Mouse (Mus musculus): ENCODE data around the gene Dixdc1. TPM values are rescaled to one million over a fixed set of nuclear protein-coding genes. Genes with fewer than 3 reads are reported as not detected.
"Not testable (repeated sequence)": the region's sequence is repeated elsewhere in the genome, so short reads cannot be mapped to it uniquely, and the experiment has no call there.

Dixdc1 gene
- polyA plus RNA-seq, 1 experiment from 2014 or later, result 8.5 TPM

DNA sequence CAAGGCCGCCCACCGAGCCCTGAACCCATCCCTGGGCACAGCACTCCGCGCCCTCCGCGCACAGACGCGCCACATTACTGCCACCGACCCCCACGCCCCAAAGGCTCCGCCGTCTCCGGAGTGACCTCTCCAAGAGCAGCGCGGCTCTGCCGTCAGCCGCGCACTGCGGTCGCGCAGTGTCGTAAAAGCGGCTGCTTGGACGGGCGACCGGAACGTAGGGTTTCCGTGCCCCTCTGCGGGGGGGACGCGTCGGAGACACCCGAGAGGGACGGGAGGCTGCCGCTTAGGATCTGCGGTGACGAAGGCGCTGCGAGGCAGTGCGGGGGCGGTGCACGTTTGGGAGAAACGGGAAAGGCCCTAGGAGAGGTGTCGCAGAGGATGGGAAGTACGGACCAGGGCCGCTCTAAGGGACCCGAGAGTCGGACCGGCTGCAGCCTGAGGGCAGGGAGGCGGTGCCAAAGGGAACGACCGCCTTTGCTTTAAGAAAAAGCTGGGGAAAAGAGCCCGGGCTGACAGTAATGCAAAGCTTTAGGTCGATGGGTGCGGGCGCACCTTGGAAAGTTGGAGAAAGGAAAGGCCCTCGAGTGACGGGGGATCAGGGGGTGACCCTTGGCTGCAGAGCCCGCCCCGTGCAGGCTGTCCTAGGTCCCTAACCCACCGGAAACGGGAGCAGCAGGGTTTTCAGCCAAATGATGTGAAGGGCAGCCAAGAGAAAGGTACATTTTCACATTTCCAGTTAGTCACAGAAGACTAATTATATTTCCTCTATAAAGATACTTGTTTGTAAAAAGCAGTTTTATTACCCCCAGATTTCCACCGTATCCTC is 79.7 kb downstream of the Dixdc1 start, which contains the start of gene Dlat:
Dlat (minus strand) TSS at position 389 of the 826 bp plus-strand sequence.
- peak within 1 kb of the TSS; percentile 79 for H3K4me2 ChIP-seq
- H3K9me3 ChIP-seq (replicated peaks), result no peaks in the 10 kb centered on the region
- peak within 1 kb of the TSS; percentile 79 for H3K4me3 ChIP-seq (replicated peaks)
- WGBS, result under 1% methylated on average over 63 of the region's 63 CpGs
- peak within 1 kb of the TSS; percentile 90 for H3K9ac ChIP-seq
- peaks cover 17% of the 10 kb centered on the region for H3K4me1 ChIP-seq
- no peaks in the 10 kb centered on the region for H3K27me3 ChIP-seq
- H3K27ac ChIP-seq, result peak within 1 kb of the TSS; percentile 94
- H3K36me3 ChIP-seq, result peaks cover 32% of the 10 kb centered on the region
- peak; percentile 91 for ATAC-seq (replicated peaks; ENCODE audit: low FRiP score)

DNA sequence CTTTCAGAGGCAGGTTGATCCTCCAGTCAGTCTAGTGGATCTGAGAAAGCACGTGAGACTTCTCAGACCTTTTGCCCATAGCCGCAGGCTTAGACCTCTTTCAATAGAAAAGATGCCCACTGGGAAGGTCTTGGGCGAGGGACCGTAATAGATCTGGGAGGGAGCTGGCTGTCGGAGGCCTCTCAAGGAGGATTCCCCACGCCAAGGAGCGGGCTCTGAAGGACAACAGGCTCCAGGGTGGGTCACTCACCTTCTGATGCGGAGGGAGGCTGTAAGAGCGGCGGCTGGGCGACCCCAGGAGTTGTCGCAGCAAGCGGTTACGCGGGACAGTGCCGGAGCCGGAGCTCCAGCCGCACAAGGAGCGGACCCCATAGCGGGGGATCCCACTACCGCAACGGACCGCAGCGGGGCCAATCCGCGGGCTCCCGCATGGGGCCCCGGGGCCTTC is 80.4 kb downstream of the Dixdc1 start:
- Histone ChIP-seq H3K9ac (peak overlapping the region; percentile 90), H3K36me3 (peaks cover 36% of the 10 kb centered on the region), H3K27me3 (no peaks in the 10 kb centered on the region), H3K4me3 (replicated peaks) (peak overlapping the region; percentile 79), H3K4me1 (peaks cover 17% of the 10 kb centered on the region), H3K4me2 (peak overlapping the region; percentile 79), H3K27ac (peak overlapping the region; percentile 94), H3K9me3 (replicated peaks) (no peaks in the 10 kb centered on the region)
- 0% methylated on average over 28 of the region's 28 CpGs for WGBS
- peak; percentile 81 for ATAC-seq (replicated peaks; ENCODE audit: low FRiP score)

DNA sequence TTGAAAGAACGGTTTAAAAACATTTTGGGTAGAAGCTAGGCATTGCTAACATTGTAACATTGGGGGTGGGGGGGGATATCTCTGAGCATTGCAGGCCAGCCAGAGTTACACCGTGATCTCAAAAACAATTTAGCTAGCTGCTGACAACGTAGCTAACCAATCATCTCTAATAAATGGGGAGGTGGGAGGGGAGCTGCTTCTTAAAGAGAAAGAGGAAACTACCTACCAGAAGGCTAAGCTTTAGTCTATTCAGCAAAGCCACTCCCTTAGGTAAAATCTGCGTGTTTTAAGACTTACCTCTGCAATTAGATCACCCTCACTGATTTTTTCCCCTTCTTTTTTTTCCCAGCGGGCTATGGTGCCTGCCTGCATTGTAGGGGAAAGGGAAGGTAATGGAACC is 80.9 kb downstream of the Dixdc1 start:
- Histone ChIP-seq H3K27me3 (no peaks in the 10 kb centered on the region), H3K9ac (peak overlapping the region; percentile 90), H3K4me1 (peaks cover 17% of the 10 kb centered on the region), H3K4me3 (replicated peaks) (peak overlapping the region; percentile 79), H3K36me3 (peaks cover 42% of the 10 kb centered on the region), H3K9me3 (replicated peaks) (no peaks in the 10 kb centered on the region), H3K27ac (peak overlapping the region; percentile 94), H3K4me2 (peak overlapping the region; percentile 79)
- no peak for ATAC-seq (replicated peaks; ENCODE audit: low FRiP score)
- 21% methylated on average over 5 of the region's 5 CpGs for WGBS

DNA sequence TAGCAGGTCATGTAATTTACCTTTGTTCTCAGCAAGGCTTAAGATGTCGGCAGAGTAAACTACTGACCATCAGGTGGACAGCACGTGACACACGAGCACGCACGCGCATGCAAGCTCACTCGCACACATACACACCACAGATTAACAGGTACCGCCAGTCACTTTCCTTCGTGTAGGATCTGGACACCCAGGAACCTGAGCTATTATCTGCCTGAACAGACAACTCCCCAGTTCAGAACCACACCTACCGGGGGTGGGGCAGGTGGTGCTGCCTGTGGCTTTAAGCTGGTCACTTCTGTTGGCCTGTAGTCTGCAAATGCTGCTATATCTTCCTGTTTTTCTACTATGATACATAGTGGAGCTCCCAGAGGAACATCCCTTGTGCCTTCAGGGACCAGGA is 88.8 kb downstream of the Dixdc1 start:
- H3K36me3 ChIP-seq, result peaks cover 96% of the 10 kb centered on the region
- H3K4me1 ChIP-seq, result no peaks in the 10 kb centered on the region
- H3K9me3 ChIP-seq (replicated peaks), result no peaks in the 10 kb centered on the region
- no peak overlapping the region for H3K4me2 ChIP-seq
- no peak overlapping the region for H3K4me3 ChIP-seq (replicated peaks)
- no peak overlapping the region for H3K27ac ChIP-seq
- H3K27me3 ChIP-seq, result no peaks in the 10 kb centered on the region
- WGBS, result 95% methylated on average over 10 of the region's 10 CpGs
- ATAC-seq (replicated peaks; ENCODE audit: low FRiP score), result no peak
- no peak overlapping the region for H3K9ac ChIP-seq

DNA sequence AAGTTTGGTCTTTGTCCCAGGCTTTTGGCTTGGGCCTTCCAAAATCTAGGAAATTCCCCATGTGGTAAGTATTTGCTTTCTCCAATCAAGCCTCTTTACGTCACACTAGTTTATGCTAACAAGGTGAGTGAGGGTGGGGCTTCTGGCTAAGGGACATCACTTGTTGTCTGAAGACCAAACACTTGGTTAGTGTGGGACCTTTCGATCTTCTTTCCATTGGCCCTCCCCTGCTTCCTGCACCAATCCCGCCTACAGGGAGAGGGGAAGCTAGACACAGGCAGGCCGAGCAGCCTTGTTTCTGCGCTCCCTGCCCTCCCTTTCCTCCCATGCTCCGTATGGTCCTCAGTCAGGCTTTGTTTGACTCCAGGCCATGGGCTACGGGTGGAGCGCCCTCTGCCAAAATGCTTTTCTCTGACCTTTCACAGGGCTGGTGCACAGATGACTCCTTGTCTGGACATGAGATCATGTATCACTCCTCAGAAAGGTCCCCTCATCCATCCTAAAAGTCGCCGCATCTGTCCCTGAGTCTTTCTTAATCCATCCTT is 92.4 kb downstream of the Dixdc1 start:
- H3K36me3 ChIP-seq, result peaks cover 95% of the 10 kb centered on the region
- WGBS, result 83% methylated on average over 10 of the region's 10 CpGs
- H3K9ac ChIP-seq, result no peak overlapping the region
- H3K27me3 ChIP-seq, result no peaks in the 10 kb centered on the region
- no peak overlapping the region for H3K4me3 ChIP-seq (replicated peaks)
- no peaks in the 10 kb centered on the region for H3K4me1 ChIP-seq
- ATAC-seq (replicated peaks; ENCODE audit: low FRiP score), result no peak
- no peaks in the 10 kb centered on the region for H3K9me3 ChIP-seq (replicated peaks)
- H3K4me2 ChIP-seq, result no peak overlapping the region
- no peak overlapping the region for H3K27ac ChIP-seq

DNA sequence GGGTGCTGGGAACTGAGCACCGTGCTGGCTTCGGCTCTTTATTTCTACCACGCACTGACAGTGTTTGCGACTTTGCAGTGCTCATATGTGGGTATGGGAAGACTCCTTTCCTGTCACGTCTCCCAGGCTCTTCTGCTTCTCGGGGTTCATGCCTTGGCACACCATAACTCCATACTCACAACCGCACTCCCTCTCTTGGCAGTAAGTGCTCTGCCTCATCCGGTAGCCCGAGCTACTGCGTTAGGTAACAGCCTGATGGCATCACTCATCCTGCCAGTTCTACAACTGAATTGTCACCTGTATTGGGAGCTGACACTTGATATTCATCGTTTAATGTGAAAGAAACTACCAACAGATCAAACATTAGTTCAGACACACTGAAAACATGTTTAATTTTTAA is 105.0 kb downstream of the Dixdc1 start:
- no peaks in the 10 kb centered on the region for H3K27me3 ChIP-seq
- no peak overlapping the region for H3K4me2 ChIP-seq
- no peak overlapping the region for H3K4me3 ChIP-seq (replicated peaks)
- no peak overlapping the region for H3K27ac ChIP-seq
- H3K9me3 ChIP-seq (replicated peaks), result no peaks in the 10 kb centered on the region
- H3K4me1 ChIP-seq, result no peaks in the 10 kb centered on the region
- ATAC-seq (replicated peaks; ENCODE audit: low FRiP score), result no peak
- WGBS, result 95% methylated on average over 11 of the region's 11 CpGs
- no peak overlapping the region for H3K9ac ChIP-seq
- H3K36me3 ChIP-seq, result peaks cover 64% of the 10 kb centered on the region

DNA sequence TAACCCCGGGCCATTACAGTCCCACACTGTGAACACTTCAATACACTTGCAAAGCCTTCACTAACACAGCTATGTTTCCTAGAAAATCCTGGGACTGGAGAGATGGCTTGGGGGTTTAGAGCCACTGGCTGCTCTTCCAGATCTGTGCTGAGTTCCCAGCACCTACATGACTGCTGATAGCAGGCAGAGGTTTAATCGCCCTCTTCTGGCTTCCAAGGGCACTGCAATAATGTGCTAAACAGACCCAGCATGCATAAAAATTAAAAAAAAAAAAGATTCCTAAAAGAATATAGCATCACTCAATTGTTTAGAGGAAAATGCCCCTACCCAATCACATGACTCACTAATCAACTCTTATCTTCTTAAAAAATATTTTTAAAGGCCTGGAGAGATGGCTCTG is 106.3 kb downstream of the Dixdc1 start:
- H3K9me3 ChIP-seq (replicated peaks), result no peaks in the 10 kb centered on the region
- H3K36me3 ChIP-seq, result peaks cover 52% of the 10 kb centered on the region
- H3K4me2 ChIP-seq, result no peak overlapping the region
- H3K4me1 ChIP-seq, result no peaks in the 10 kb centered on the region
- no peak overlapping the region for H3K4me3 ChIP-seq (replicated peaks)
- no peaks in the 10 kb centered on the region for H3K27me3 ChIP-seq
- no peak overlapping the region for H3K27ac ChIP-seq
- 69% methylated on average over 2 of the region's 2 CpGs for WGBS
- H3K9ac ChIP-seq, result no peak overlapping the region
- ATAC-seq (replicated peaks; ENCODE audit: low FRiP score), result no peak

DNA sequence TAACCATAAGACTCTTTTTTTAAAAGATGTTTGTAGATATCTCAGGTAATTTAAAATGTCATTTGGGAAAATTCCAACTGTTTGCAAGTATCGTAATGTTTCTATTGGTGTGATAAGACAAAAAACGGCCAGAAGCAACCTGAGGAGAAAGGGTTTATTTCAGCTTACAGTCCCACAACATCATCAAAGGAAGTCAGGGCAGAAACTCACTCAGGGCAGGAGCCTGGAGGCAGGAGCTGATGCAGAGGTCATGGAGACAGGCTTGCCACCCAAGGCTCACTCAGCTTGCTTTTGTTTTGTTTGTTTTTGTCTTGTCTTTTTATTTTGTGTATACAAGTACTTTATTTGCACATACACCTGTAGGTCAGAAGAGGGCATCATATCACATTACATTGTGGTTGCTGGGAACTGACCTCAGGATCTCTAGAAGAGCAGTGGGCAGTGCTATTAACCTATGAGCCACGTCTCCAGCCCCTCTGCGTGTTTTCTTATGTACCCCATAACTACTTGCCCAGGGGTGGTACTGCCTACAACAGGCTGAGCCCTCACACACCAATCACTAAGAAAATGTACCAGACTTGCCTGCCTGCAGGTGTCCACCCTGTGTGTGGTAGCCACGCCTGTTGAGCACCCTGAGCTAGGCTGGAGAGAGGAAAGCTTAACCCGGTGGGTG is 107.2 kb downstream of the Dixdc1 start:
- WGBS, result 88% methylated on average over 6 of the region's 6 CpGs
- no peak for ATAC-seq (replicated peaks; ENCODE audit: low FRiP score)
- Histone ChIP-seq H3K9ac (no peak overlapping the region), H3K27me3 (no peaks in the 10 kb centered on the region), H3K4me3 (replicated peaks) (no peak overlapping the region), H3K4me1 (no peaks in the 10 kb centered on the region), H3K27ac (no peak overlapping the region), H3K9me3 (replicated peaks) (no peaks in the 10 kb centered on the region), H3K36me3 (peaks cover 45% of the 10 kb centered on the region), H3K4me2 (no peak overlapping the region)

DNA sequence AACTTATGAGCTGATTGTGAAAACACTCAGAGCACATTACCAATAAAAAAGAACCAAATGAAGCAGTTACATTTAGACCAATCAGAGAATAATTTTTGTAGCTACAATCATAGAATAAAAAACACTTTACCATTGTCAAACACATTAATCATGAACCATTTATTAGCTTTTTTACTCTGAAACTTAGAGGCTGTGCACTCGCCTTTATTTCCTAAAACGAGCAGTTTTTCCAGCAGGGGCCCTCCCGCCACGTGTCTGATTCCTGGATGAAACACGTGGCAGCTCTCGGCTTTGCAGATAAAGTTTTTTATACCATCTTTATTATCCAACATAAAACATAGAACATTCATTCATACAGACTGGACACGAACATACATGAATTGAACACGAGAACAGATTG is 108.4 kb downstream of the Dixdc1 start:
- not testable (repeated sequence) for H3K27ac ChIP-seq; ATAC-seq (replicated peaks; ENCODE audit: low FRiP score); H3K9ac ChIP-seq; H3K4me2 ChIP-seq; H3K27me3 ChIP-seq; H3K9me3 ChIP-seq (replicated peaks); H3K4me1 ChIP-seq; H3K4me3 ChIP-seq (replicated peaks)
- 92% methylated on average over 6 of the region's 8 CpGs for WGBS
- H3K36me3 ChIP-seq, result peaks cover 35% of the 10 kb centered on the region

DNA sequence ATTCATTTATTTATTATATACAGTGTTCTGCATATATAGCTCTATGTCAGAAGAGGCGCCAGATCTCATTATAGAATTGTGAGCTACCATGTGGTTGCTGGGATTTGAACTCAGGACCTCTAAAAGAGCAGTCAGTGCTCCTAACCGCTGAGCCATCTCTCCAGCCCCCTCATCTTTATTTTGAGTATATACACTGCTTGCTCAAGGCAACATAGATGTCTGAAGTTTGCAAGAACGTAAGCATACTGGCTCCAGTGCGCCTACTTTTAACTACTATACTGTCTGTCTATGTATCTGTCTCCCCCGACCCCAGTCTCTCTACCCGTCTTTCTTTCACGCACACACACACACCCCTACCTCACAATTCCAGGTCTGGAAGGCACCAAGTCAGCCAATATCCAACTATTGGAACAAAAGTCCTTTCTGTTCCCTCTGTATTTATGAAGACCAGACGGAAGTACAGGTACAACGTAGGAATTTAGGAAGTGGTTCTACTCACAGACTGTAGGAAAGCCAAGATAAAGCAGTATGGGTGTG is 121.5 kb downstream of the Dixdc1 start:
- Histone ChIP-seq H3K36me3 (peaks cover 25% of the 10 kb centered on the region), H3K4me3 (replicated peaks) (peak overlapping the region; percentile 99), H3K4me2 (peak overlapping the region; percentile 60), H3K4me1 (peaks cover 12% of the 10 kb centered on the region), H3K9me3 (replicated peaks) (no peaks in the 10 kb centered on the region), H3K27ac (no peak overlapping the region), H3K9ac (0 out of 2 replicates have a peak overlapping the region, but pooled peaks have one; percentile 99), H3K27me3 (no peaks in the 10 kb centered on the region)
- ATAC-seq (replicated peaks; ENCODE audit: low FRiP score), result no peak
- 64% methylated on average over 9 of the region's 9 CpGs for WGBS

DNA sequence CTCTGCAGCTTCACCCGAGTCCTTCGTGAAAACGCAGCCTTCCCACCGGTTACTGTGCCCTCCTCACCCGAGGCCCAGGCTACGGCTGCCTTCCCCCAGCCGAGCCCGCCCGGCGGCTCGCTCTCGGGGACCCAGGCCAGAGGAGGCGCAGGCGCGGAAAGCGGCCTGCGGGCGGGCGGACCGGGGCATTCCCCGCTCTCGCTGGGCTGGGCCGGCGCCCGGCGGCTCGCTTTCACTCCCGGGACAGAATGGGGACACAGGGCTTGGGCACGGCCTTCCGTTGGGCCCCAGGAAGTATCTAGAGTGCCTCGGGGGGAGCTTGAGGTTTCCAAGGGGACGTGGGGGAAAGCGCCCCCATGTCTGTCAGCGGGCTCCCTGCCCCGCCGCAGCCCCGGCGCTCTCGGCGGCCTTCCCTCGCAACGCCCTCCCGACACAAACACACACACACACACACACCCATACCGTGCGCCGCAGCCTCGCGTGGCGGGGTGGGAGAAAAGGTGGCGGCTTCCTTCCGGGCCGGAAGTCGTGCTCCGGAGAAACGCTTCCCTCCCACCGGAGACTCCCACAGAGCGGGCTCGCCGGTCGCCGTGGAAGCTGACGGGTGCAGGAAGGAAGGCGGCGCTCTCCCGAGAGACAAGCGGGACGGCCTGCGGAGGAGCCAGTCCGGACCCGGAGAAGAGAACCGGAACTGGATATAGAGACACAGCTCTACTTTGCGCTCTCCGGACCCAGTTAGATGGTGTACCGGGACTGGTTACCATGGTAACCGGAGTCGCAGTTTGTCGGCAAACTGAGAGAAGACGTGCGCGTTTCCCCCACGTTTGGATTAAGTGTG is 122.3 kb downstream of the Dixdc1 start, which contains the start of the genes Pih1d2 and Nkapd1:
Pih1d2 (plus strand) TSS at position 556 of the 838 bp plus-strand sequence.
Nkapd1 (minus strand) TSS at position 699 of the 838 bp plus-strand sequence.
- ATAC-seq (replicated peaks; ENCODE audit: low FRiP score), result peak; percentile 95
- Histone ChIP-seq H3K4me1 (peaks cover 12% of the 10 kb centered on the region), H3K9me3 (replicated peaks) (no peaks in the 10 kb centered on the region), H3K27me3 (no peaks in the 10 kb centered on the region), H3K4me2 (peak within 1 kb of the TSS; percentile 60), H3K4me3 (replicated peaks) (peak within 1 kb of the TSS; percentile 99), H3K36me3 (peaks cover 34% of the 10 kb centered on the region), H3K27ac (peak within 1 kb of the TSS; percentile 98), H3K9ac (peak within 1 kb of the TSS; percentile 99)
- WGBS, result under 1% methylated on average over 80 of the region's 81 CpGs

Data from kidney, embryonic 15.5 days (tissue).